Mouse (Mus musculus) midbrain, embryonic 16.5 days (tissue): ENCODE results near the gene Map4k3. TPM values are rescaled to one million over a fixed set of nuclear protein-coding genes. Genes with fewer than 3 reads are reported as not detected.
"Not testable (repeated sequence)": the region's sequence is repeated elsewhere in the genome, so short reads cannot be mapped to it uniquely, and the experiment has no call there.

Experiments used
- ATAC-seq: fragments of 200-750 bp; cut with Nextera tagmentation; 2 replicates; pipeline ENCODE4 v1.8.0; 2017; ENCODE audit warnings: moderate TSS enrichment
- H3K27ac ChIP-seq: fragments of 300-500 bp; sonication (generic); 2 replicates; pipeline ENCODE4 v1.5.1; 2014; ENCODE audit warnings: mild to moderate bottlenecking, low read length, mixed read lengths
- H3K27me3 ChIP-seq: fragments of 300-500 bp; sonication (generic); 2 replicates; pipeline ENCODE4 v1.6.1; 2014; ENCODE audit warnings: low read depth, low read length, mixed read lengths; ENCODE audit not compliant: control insufficient read depth, insufficient read depth
- H3K36me3 ChIP-seq: fragments of 300-500 bp; sonication (generic); 2 replicates; pipeline ENCODE4 v1.6.1; 2014; ENCODE audit warnings: mild to moderate bottlenecking, low read length, moderate library complexity, mixed read lengths; ENCODE audit not compliant: control insufficient read depth, insufficient read depth
- H3K4me1 ChIP-seq: fragments of 300-500 bp; sonication (generic); 2 replicates; pipeline ENCODE4 v1.6.1; 2014; ENCODE audit warnings: mild to moderate bottlenecking, low read length, mixed read lengths; ENCODE audit not compliant: control insufficient read depth, insufficient read depth
- H3K4me2 ChIP-seq: fragments of 300-500 bp; sonication (generic); 2 replicates; pipeline ENCODE4 v1.6.1; 2014; ENCODE audit warnings: mild to moderate bottlenecking, low read length, mixed read lengths
- H3K4me3 ChIP-seq: fragments of 300-500 bp; sonication (generic); 2 replicates; pipeline ENCODE4 v1.5.1; 2014; ENCODE audit warnings: low read depth, mild to moderate bottlenecking, low read length, moderate library complexity, mixed read lengths
- H3K9ac ChIP-seq: fragments of 300-500 bp; sonication (generic); 2 replicates; pipeline ENCODE4 v1.6.1; 2014; ENCODE audit warnings: low read depth, low read length, mixed read lengths
- H3K9me3 ChIP-seq: fragments of 300-500 bp; sonication (generic); replicated peaks from 2 replicates; pipeline ENCODE4 v1.6.1; 2014; ENCODE audit warnings: mild to moderate bottlenecking, low read length, mixed read lengths; ENCODE audit not compliant: control insufficient read depth, poor library complexity, severe bottlenecking
- WGBS: fragments of 180-500 bp; shearing (Covaris S2); extraction: QIAGEN DNeasy Blood & Tissue Kit; methylation state at CpG from one replicate; pipeline ENCODE4 v1.1.7; 2014; 5-methylcytosine and 5-hydroxymethylcytosine counted together
- polyA plus RNA-seq: library from polyadenylated mRNA; unstranded; fragments of >200 nt; fragmentation: Nextera tagmentation; extraction: Ambion mirVana; gene quantifications from 2 replicates; pipeline ENCODE4 v1.2.1, GENCODE M21; 2015

The Map4k3 gene
- polyA plus RNA-seq, 1 experiment from 2014 or later: 21.2 TPM

DNA sequence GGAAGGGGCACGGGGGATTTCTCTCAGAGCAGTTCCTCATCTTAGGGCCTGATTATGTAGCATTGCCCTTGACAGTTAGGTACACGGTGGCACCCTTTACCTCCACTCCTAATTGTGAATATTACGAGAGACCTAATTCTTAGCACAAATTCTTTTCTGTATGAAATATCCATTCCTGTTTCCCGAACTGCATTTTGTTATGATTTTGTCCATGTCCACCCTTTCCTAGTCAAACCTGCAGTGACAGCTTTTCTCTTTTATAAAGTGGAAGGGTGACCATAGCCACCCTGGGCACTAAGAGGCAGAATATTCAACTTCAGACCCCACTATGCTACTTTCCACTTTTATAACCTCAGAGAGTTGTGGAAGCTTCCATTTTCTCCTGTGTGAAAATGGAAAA lies 175.6 kb downstream of the Map4k3 start:
- 78% methylated on average over 4 of the region's 4 CpGs for WGBS
- ATAC-seq: no peak
- peak overlapping the region; percentile 85 for H3K27ac ChIP-seq

DNA sequence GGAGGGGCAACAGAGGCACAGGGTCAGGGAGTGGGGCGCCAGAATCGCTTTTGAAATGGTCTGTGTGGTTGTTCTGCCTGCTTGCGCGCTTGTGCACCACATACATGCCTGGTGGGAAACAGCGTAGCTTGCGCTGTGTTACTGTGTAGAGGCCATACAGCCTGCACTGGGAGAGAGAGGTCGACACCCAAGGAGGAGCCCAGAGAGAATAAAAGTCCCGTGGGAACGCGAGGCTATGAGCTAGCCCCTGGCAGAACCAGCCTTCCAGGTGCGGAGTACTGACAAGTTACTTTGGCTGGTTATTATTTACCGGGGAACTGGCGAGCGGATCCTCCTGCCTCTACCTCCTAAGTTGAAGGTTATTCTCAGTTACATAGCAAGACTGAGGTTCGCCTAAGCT lies 177.3 kb downstream of the Map4k3 start:
- Histone ChIP-seq H3K4me3 (no peak overlapping the region), H3K4me2 (no peak overlapping the region), H3K36me3 (no peaks in the 10 kb centered on the region), H3K4me1 (peaks cover 10% of the 10 kb centered on the region), H3K27ac (no peak overlapping the region), H3K27me3 (no peaks in the 10 kb centered on the region), H3K9ac (no peak overlapping the region), H3K9me3 (no peaks in the 10 kb centered on the region)
- 85% methylated on average over 15 of the region's 15 CpGs for WGBS
- ATAC-seq: no peak

More for the DNA sequence above, 175.6 kb downstream of the Map4k3 start:
- Histone ChIP-seq H3K27me3 (no peaks in the 10 kb centered on the region), H3K4me3 (no peak overlapping the region), H3K9ac (no peak overlapping the region), H3K36me3 (0 out of 2 replicates have a peak, but pooled peaks cover 4% of the 10 kb centered on the region), H3K4me1 (peaks cover 10% of the 10 kb centered on the region), H3K9me3 (no peaks in the 10 kb centered on the region), H3K4me2 (peak overlapping the region; percentile 64)

DNA sequence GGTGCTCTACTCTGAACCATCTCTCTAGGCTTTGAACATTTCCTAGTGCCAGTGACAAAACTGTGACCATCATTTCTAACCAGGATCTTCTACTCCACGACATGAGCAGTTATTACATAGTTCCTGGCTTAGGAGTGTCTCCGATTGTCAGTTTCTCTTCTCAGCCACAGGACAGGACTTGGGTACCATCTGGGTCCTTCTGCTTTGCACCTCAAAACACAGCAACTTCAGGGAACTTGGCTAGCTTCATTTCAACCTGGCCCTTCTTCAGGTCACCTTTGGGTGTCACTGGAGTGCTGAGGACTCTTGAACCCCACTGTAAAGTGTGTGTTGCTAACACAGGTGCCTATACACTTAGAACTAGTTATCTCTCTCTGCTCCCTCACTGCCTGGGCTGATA lies 181.4 kb downstream of the Map4k3 start:
- no peaks in the 10 kb centered on the region for H3K4me1 ChIP-seq
- no peak for ATAC-seq
- H3K9me3 ChIP-seq: no peaks in the 10 kb centered on the region
- no peaks in the 10 kb centered on the region for H3K27me3 ChIP-seq
- no peak overlapping the region for H3K27ac ChIP-seq
- H3K4me2 ChIP-seq: no peak overlapping the region
- H3K4me3 ChIP-seq: no peak overlapping the region
- no peaks in the 10 kb centered on the region for H3K36me3 ChIP-seq
- no peak overlapping the region for H3K9ac ChIP-seq
- 87% methylated on average over 2 of the region's 2 CpGs for WGBS

DNA sequence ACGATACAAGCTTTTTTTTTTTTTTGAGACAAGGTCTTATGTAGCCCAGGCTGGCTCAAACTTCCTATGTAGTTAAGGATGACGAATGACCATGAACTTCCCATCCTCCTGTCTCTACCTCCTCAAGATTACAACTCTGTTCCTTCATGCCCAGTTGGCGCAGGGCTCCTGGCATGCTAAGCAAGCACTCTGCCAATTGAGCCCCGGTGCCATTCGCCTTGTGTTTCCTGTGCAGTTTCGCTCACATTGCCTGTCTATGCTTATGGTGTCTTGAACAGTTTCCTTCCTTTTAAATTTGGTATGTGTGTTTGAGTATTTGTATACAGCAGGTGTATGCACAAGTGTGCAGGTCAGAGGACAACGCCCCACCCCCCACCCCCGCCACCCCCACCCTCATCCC lies 182.1 kb downstream of the Map4k3 start:
- no peaks in the 10 kb centered on the region for H3K4me1 ChIP-seq
- no peaks in the 10 kb centered on the region for H3K27me3 ChIP-seq
- ATAC-seq: no peak
- H3K27ac ChIP-seq: no peak overlapping the region
- no peaks in the 10 kb centered on the region for H3K9me3 ChIP-seq
- no peak overlapping the region for H3K9ac ChIP-seq
- H3K4me3 ChIP-seq: no peak overlapping the region
- no peak overlapping the region for H3K4me2 ChIP-seq
- no peaks in the 10 kb centered on the region for H3K36me3 ChIP-seq
- WGBS: 93% methylated on average over 8 of the region's 8 CpGs

DNA sequence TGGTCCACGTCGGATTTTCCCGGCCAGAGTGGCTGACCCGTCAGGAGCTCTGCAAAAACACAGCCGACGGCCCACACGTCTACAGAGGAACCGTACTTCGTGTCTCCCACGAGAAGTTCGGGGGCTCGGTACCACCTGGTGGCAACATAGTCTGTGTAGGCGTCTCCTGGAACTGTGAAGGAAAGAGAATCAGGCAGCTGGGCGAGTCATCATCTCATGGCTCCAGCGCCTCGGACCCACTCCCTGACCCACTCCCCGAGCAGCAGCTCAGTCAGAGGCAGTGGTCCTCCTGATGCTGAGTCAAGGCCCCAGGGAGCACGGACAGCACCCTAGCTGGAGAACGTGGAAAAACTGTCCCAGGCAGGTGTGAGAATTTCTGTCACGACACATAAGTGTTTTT lies 184.6 kb downstream of the Map4k3 start:
- no peak for ATAC-seq
- no peak overlapping the region for H3K4me3 ChIP-seq
- no peaks in the 10 kb centered on the region for H3K36me3 ChIP-seq
- H3K4me2 ChIP-seq: no peak overlapping the region
- H3K9ac ChIP-seq: no peak overlapping the region
- H3K27me3 ChIP-seq: no peaks in the 10 kb centered on the region
- H3K4me1 ChIP-seq: no peaks in the 10 kb centered on the region
- no peaks in the 10 kb centered on the region for H3K9me3 ChIP-seq
- 95% methylated on average over 20 of the region's 20 CpGs for WGBS
- no peak overlapping the region for H3K27ac ChIP-seq

DNA sequence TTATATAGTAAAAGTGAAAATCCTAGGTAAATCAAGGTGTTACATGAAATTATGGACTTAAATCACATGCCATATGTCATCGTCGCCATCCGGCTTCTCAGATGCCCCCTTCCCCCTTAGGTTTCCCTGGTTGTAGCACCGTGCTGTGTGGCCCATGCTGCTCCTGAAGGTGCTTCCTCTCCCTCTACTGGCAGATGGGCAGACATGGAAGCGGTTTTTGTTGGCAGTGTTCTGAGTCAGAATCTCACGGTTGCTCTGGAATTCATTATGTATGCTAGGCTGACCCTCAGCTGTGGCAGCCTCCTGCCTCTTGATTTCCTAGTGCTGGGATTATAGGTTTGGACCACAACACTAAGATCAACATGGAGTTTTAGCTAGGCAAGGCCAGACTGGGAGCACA lies 191.1 kb downstream of the Map4k3 start:
- H3K27ac ChIP-seq: no peak overlapping the region
- H3K4me1 ChIP-seq: no peaks in the 10 kb centered on the region
- H3K4me3 ChIP-seq: no peak overlapping the region
- no peaks in the 10 kb centered on the region for H3K27me3 ChIP-seq
- H3K9ac ChIP-seq: no peak overlapping the region
- ATAC-seq: no peak
- H3K36me3 ChIP-seq: no peaks in the 10 kb centered on the region
- no peaks in the 10 kb centered on the region for H3K9me3 ChIP-seq
- no peak overlapping the region for H3K4me2 ChIP-seq
- WGBS: 58% methylated on average over 6 of the region's 6 CpGs

DNA sequence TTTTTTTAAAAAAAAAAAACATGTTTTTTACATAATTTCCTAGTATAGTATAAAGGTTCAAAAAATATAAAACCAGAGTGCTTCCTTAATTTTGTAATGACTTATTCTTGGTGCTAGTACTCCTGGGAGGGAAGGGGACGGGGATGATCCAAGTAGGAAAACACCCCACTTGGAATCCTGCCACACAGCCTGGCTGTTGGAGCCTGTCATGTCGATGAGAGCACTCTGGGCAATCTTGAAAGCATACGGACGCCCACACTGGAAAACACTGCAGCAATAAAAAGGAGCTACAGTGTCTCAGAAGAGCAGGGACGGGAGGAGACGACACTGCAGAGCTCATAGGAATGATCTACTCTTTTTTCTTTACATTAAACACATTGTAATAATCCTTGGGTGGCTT lies 192.7 kb downstream of the Map4k3 start:
- no peak for ATAC-seq
- H3K27me3 ChIP-seq: no peaks in the 10 kb centered on the region
- no peaks in the 10 kb centered on the region for H3K9me3 ChIP-seq
- no peak overlapping the region for H3K27ac ChIP-seq
- H3K4me3 ChIP-seq: no peak overlapping the region
- no peaks in the 10 kb centered on the region for H3K36me3 ChIP-seq
- H3K4me1 ChIP-seq: no peaks in the 10 kb centered on the region
- no peak overlapping the region for H3K4me2 ChIP-seq
- WGBS: 83% methylated on average over 6 of the region's 6 CpGs
- no peak overlapping the region for H3K9ac ChIP-seq

DNA sequence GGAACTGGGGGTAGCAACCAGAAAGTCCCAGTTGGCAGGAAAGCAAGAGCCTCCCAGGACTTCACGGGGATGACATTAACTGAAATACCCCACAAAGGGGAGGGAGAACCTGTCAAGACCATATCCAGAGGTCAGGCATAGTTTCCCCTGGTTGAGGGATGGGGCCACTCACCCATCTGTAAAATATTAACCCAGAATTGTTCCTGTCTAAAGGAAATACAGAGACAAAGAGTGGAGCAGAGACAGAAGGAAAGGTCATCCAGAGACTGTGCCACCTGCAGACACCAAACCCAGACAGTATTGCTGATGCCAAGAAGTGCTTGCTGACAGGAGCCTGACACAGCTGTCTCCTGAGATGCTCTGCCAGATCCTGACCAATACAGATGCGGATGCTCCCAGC lies 196.9 kb downstream of the Map4k3 start:
- H3K9me3 ChIP-seq, H3K36me3 ChIP-seq, H3K4me2 ChIP-seq, H3K27me3 ChIP-seq, H3K27ac ChIP-seq, H3K4me1 ChIP-seq, H3K9ac ChIP-seq, ATAC-seq, H3K4me3 ChIP-seq: not testable (repeated sequence)
- 73% methylated on average over 2 of the region's 2 CpGs for WGBS
